Mouse (Mus musculus): ENCODE data around the gene Pms2.
A peak's percentile ranks its signal among the peaks of the same experiment; 100 is the strongest.

Pms2 gene

GRCm38 (mm10) chr5:143909417-143910400 is at the start of gene Pms2, which contains the start of gene Aimp2:
TSS of gene Pms2 (plus strand) at chr5:143909964.
TSS of gene Aimp2 (minus strand) at chr5:143909847.
- peak; percentile 100 for DNase-seq (ENCODE audit: low read depth, low spot score)

- DNase-seq (ENCODE audit: low read depth, low spot score) = peak; percentile 13
Observed at GRCm38 (mm10) chr5:143871547-143872169, 38.1 kb upstream of the Pms2 start.

- no peak for DNase-seq (ENCODE audit: low read depth, low spot score)
Observed at GRCm38 (mm10) chr5:143874571-143874970, 35.2 kb upstream of the Pms2 start.

GRCm38 (mm10) chr5:143885274-143885673 is 24.5 kb upstream of the Pms2 start:
- no peak for DNase-seq (ENCODE audit: low read depth, low spot score)

- DNase-seq (ENCODE audit: low read depth, low spot score) = no peak
Observed at GRCm38 (mm10) chr5:143890741-143891140, 19.0 kb upstream of the Pms2 start.

- peak; percentile 51 for DNase-seq (ENCODE audit: low read depth, low spot score)
Observed at GRCm38 (mm10) chr5:143892255-143892886, 17.4 kb upstream of the Pms2 start.

GRCm38 (mm10) chr5:143893396-143893795 is 16.4 kb upstream of the Pms2 start:
- DNase-seq (ENCODE audit: low read depth, low spot score) = no peak

- DNase-seq (ENCODE audit: low read depth, low spot score) = no peak
Observed at GRCm38 (mm10) chr5:143897635-143898330, 12.0 kb upstream of the Pms2 start, which contains the start of gene Ankrd61. TSS of gene Ankrd61 (minus strand) at chr5:143897685.

GRCm38 (mm10) chr5:143902111-143902510 is 7.7 kb upstream of the Pms2 start:
- DNase-seq (ENCODE audit: low read depth, low spot score) = peak; percentile 16

- DNase-seq (ENCODE audit: low read depth, low spot score) = no peak
Observed at GRCm38 (mm10) chr5:143903813-143904212, 6.0 kb upstream of the Pms2 start.

GRCm38 (mm10) chr5:143906429-143906828 is 3.3 kb upstream of the Pms2 start:
- DNase-seq (ENCODE audit: low read depth, low spot score) = peak; percentile 52

- no peak for DNase-seq (ENCODE audit: low read depth, low spot score)
Observed at GRCm38 (mm10) chr5:143908926-143909325, 838 bp upstream of the Pms2 start.

GRCm38 (mm10) chr5:143916221-143916620 is 6.5 kb downstream of the Pms2 start:
- DNase-seq (ENCODE audit: low read depth, low spot score) = no peak

- DNase-seq (ENCODE audit: low read depth, low spot score) = peak; percentile 54
Observed at GRCm38 (mm10) chr5:143917418-143917817, 7.7 kb downstream of the Pms2 start.

- DNase-seq (ENCODE audit: low read depth, low spot score) = no peak
Observed at GRCm38 (mm10) chr5:143918120-143918519, 8.4 kb downstream of the Pms2 start.

GRCm38 (mm10) chr5:143924781-143925452 is 15.2 kb downstream of the Pms2 start:
- no peak for DNase-seq (ENCODE audit: low read depth, low spot score)

GRCm38 (mm10) chr5:143927875-143928274 is 18.1 kb downstream of the Pms2 start, which contains the start of gene Gm42421:
TSS of gene Gm42421 (plus strand) at chr5:143928175.
- DNase-seq (ENCODE audit: low read depth, low spot score) = no peak

GRCm38 (mm10) chr5:143929291-143929690 is 19.5 kb downstream of the Pms2 start:
- no peak for DNase-seq (ENCODE audit: low read depth, low spot score)

- no peak for DNase-seq (ENCODE audit: low read depth, low spot score)
Observed at GRCm38 (mm10) chr5:143930656-143931055, 20.9 kb downstream of the Pms2 start.

GRCm38 (mm10) chr5:143931863-143932580 is 22.3 kb downstream of the Pms2 start:
- peak; percentile 36 for DNase-seq (ENCODE audit: low read depth, low spot score)
